Mouse (Mus musculus) liver, postnatal 0 days (tissue): ENCODE results near the gene 4922502D21Rik.

ENCODE experiments used
- CTCF ChIP-seq: sonication (generic); IDR thresholded peaks from 2 replicates; pipeline ENCODE4 v1.5.1; 2016; ENCODE audit warnings: antibody characterized with exemption, low read depth
- EP300 ChIP-seq: IDR thresholded peaks from 2 replicates; pipeline ENCODE4 v1.6.1; 2016; ENCODE audit warnings: antibody characterized with exemption, low read depth, mild to moderate bottlenecking

DNA sequence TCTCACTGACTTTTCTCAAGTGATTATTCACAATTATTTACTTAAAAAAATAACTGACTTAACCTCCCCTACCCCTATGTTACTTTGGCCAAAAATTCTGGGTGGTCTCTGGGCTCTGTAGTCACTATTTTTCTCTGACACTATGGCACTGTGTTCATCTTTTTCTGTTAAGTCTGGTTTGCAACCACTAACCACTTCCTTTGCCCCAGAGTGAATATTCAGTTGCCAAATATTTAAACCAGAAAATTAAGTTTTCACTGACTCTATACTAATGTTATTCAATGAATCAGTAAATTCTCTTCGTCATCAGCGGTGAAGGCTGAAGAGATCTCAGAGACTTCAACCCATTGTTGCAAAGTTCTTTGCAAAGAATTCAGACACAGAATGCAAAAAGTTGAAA is 24.2 kb upstream of the 4922502D21Rik start:
- no peak for TF ChIP-seq CTCF
- no peak for TF ChIP-seq EP300
